Mouse (Mus musculus) olfactory bulb, adult 2 months (tissue): ENCODE data around the gene Txnrd1. TPM values are rescaled to one million over a fixed set of nuclear protein-coding genes. Genes with fewer than 3 reads are reported as not detected.

ENCODE experiments used
- H3K27ac ChIP-seq: fragments of 200-500 bp; 2 replicates; pipeline ENCODE4 v1.5.1; 2012; ENCODE audit warnings: low read depth, low read length; ENCODE audit not compliant: insufficient read depth
- H3K4me1 ChIP-seq: fragments of 200-500 bp; 2 replicates; pipeline ENCODE4 v1.6.1; 2012; ENCODE audit warnings: low read length; ENCODE audit not compliant: control insufficient read depth, insufficient read depth
- H3K4me3 ChIP-seq: fragments of 200-500 bp; 2 replicates; pipeline ENCODE4 v1.5.1; 2012; ENCODE audit warnings: mild to moderate bottlenecking, low read depth, low read length, moderate library complexity; ENCODE audit not compliant: insufficient read depth
- CTCF ChIP-seq: fragments of 200-500 bp; IDR thresholded peaks from 2 replicates; pipeline ENCODE4 v1.5.1; 2012; ENCODE audit warnings: low read depth, mild to moderate bottlenecking, low read length, moderate library complexity; ENCODE audit not compliant: insufficient read depth
- POLR2A ChIP-seq: fragments of 200-500 bp; IDR thresholded peaks from 2 replicates; pipeline ENCODE4 v1.6.1; 2012; ENCODE audit warnings: mild to moderate bottlenecking, low read depth, low read length, moderate library complexity; ENCODE audit not compliant: insufficient read depth
- WGBS: fragments of 180-500 bp; shearing (Covaris S2); methylation state at CpG from one replicate; pipeline ENCODE4 v1.1.7; 2018; 5-methylcytosine and 5-hydroxymethylcytosine counted together
- polyA plus RNA-seq: library from polyadenylated mRNA; stranded (reverse); fragments of >200 nt; gene quantifications from 2 replicates; pipeline ENCODE4 v1.2.4, GENCODE M21; 2012; ENCODE audit warnings: low replicate concordance; ENCODE audit not compliant: missing spikeins, insufficient read depth, insufficient read length

The Txnrd1 gene
- polyA plus RNA-seq, 1 experiment = not detected

- no peaks in the 10 kb centered on the region for H3K4me1 ChIP-seq
- H3K4me3 ChIP-seq = peak overlapping the region; percentile 84
- H3K27ac ChIP-seq = no peak overlapping the region
- 6% methylated on average over 47 of the region's 52 CpGs for WGBS
- TF ChIP-seq CTCF (peak; percentile 89), POLR2A (no peak)
Observed at GRCm38 (mm10) chr10:82811855-82812431, 21.8 kb upstream of the Txnrd1 start.

GRCm38 (mm10) chr10:82814096-82814970, 19.4 kb upstream of the Txnrd1 start:
- Histone ChIP-seq H3K4me1 (no peaks in the 10 kb centered on the region), H3K27ac (no peak overlapping the region), H3K4me3 (no peak overlapping the region)
- WGBS = 64% methylated on average over 19 of the region's 19 CpGs
- TF ChIP-seq POLR2A (no peak), CTCF (no peak)

GRCm38 (mm10) chr10:82816441-82816840, 17.3 kb upstream of the Txnrd1 start:
- no peak overlapping the region for H3K4me3 ChIP-seq
- no peak overlapping the region for H3K27ac ChIP-seq
- 90% methylated on average over 9 of the region's 9 CpGs for WGBS
- TF ChIP-seq POLR2A (no peak), CTCF (no peak)
- no peaks in the 10 kb centered on the region for H3K4me1 ChIP-seq

- H3K27ac ChIP-seq = no peak overlapping the region
- no peaks in the 10 kb centered on the region for H3K4me1 ChIP-seq
- WGBS = 78% methylated on average over 3 of the region's 3 CpGs
- no peak for TF ChIP-seq POLR2A
- no peak for TF ChIP-seq CTCF
- no peak overlapping the region for H3K4me3 ChIP-seq
Observed at GRCm38 (mm10) chr10:82817514-82817913, 16.2 kb upstream of the Txnrd1 start.

DNA sequence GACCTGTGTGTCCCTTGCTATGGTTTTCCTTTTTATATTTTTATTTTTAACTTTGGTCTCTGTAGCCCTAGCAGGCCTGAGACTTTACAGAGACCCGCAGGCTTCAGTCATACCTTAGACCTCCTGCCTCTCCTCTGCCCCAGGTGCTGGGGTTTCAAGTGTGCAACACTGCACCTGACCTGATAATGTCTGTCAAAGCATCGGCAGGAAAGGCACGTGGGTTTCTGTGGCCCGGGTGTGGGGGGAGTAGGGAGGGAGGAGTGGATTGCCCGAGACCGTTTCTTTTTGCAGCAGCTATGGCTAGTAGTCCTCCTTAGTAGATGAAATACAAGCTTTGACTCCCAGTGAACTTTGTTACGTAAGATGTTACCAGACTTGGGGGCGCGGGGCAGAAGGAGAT, 15.8 kb upstream of the Txnrd1 start:
- TF ChIP-seq POLR2A (no peak), CTCF (no peak)
- WGBS = 55% methylated on average over 9 of the region's 9 CpGs

DNA sequence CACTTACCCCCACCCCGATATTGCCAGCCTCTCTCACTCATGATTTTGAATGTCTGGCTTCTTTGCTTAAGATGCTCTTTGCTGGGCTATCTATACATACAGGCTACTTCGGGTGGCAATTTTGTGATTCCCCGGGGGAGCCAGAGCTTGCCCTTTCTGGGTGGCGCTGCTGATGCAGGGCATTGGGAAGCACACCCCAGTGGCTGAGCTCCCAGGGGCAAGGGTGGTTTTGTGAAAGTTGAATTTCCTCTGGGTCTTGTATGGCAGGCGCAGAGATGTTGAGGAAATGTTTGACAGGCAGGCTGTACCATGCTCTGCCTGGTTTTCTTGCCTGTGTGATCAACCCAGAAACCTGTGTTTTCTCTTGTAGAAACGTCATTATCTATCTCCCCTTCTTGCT, 15.1 kb upstream of the Txnrd1 start:
- no peaks in the 10 kb centered on the region for H3K4me1 ChIP-seq
- TF ChIP-seq CTCF = no peak
- no peak for TF ChIP-seq POLR2A

More for the DNA sequence above, 15.8 kb upstream of the Txnrd1 start:
- Histone ChIP-seq H3K4me3 (no peak overlapping the region), H3K27ac (no peak overlapping the region), H3K4me1 (no peaks in the 10 kb centered on the region)

DNA sequence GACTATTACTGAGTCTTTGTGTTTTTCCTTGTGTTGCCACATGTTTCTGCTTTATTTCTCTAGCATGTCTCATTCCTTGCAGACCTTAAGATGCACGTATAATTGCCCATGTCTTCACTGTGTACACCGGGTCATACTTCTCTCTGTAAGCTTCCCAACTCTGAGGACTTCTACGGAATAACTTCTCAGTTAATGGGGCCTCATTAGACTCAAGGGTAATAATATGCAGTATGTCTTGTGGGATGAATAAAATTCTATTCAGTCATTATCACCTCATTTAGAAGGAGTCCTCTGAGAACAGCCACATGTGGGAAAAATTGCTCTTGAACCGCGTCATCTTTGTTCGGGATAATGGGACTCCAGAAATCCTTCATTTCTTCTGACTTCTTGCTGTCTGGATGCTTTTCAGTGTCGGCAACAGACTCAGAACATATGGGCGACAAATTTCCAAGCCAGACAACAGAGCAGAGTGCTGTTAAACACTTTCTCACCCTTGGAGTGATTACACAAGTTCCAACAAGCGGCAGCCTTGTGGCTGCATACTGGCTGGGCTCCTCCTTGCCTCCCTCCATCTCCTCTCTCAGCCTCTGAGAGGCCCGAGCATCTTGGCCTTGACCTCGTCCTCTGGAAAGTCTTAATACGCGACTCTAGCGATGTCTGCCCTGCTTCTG, 10.5 kb upstream of the Txnrd1 start:
- Histone ChIP-seq H3K4me3 (no peak overlapping the region), H3K4me1 (no peaks in the 10 kb centered on the region), H3K27ac (no peak overlapping the region)
- TF ChIP-seq CTCF = no peak
- TF ChIP-seq POLR2A = no peak
- 86% methylated on average over 14 of the region's 14 CpGs for WGBS

More for the DNA sequence above, 15.1 kb upstream of the Txnrd1 start:
- H3K27ac ChIP-seq = no peak overlapping the region
- 90% methylated on average over 6 of the region's 6 CpGs for WGBS
- no peak overlapping the region for H3K4me3 ChIP-seq

DNA sequence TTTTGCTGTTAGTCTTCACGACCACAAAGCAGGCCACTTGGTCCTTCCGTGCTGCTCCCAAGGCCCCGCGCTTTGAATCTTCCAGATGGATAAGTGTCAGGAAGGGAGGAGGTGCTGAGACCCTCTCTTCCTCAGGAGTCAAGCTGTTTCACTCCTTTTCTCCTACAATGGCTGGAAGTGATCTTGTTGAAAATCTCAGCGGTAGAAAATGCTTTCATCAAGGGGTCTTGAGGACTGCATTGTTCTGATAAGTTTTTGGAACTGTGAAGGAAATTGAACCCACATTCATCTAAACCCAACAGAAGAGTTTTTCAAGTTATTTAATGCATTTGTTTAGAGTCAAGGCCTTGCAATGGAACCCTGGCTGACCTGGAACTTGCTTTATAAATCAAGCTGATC, 10.0 kb upstream of the Txnrd1 start:
- Histone ChIP-seq H3K4me3 (no peak overlapping the region), H3K27ac (no peak overlapping the region), H3K4me1 (no peaks in the 10 kb centered on the region)
- TF ChIP-seq CTCF (no peak), POLR2A (no peak)
- 81% methylated on average over 5 of the region's 5 CpGs for WGBS

- no peak overlapping the region for H3K4me3 ChIP-seq
- 78% methylated on average over 10 of the region's 10 CpGs for WGBS
- H3K27ac ChIP-seq = no peak overlapping the region
- H3K4me1 ChIP-seq = no peaks in the 10 kb centered on the region
- no peak for TF ChIP-seq CTCF
- no peak for TF ChIP-seq POLR2A
Observed at GRCm38 (mm10) chr10:82824541-82824940, 9.2 kb upstream of the Txnrd1 start.
